Mouse (Mus musculus) E14TG2a.4 (cell line): Measurements from ENCODE around the gene Myof.

Experiments
- H3K27me3 ChIP-seq: 2 replicates; pipeline ENCODE4 v1.6.1; 2014; ENCODE audit warnings: low read length, control low read depth; ENCODE audit not compliant: insufficient read depth
- H3K36me3 ChIP-seq: 2 replicates; pipeline ENCODE4 v1.6.1; 2014; ENCODE audit warnings: low read length, control low read depth; ENCODE audit not compliant: insufficient read depth
- H3K4me1 ChIP-seq: replicated peaks from 2 replicates; pipeline ENCODE4 v1.6.1; 2014; ENCODE audit warnings: low read depth, low read length, control low read depth
- H3K4me3 ChIP-seq: replicated peaks from 2 replicates; pipeline ENCODE4 v1.5.1; 2014; ENCODE audit warnings: mild to moderate bottlenecking, low read length
- H3K9me3 ChIP-seq: 2 replicates; pipeline ENCODE4 v1.6.1; 2014; ENCODE audit warnings: low read length, control low read depth
- CTCF ChIP-seq: conservative IDR thresholded peaks from 2 replicates; pipeline ENCODE4 v1.5.1; 2014; ENCODE audit warnings: low read length
- NANOG ChIP-seq: IDR thresholded peaks from 2 replicates; pipeline ENCODE4 v1.6.1; 2014; ENCODE audit warnings: borderline replicate concordance, low read length, mixed read lengths
- POU5F1 ChIP-seq: IDR thresholded peaks from 2 replicates; pipeline ENCODE4 v1.6.1; 2014; ENCODE audit warnings: low read length, borderline replicate concordance

Myof gene

DNA sequence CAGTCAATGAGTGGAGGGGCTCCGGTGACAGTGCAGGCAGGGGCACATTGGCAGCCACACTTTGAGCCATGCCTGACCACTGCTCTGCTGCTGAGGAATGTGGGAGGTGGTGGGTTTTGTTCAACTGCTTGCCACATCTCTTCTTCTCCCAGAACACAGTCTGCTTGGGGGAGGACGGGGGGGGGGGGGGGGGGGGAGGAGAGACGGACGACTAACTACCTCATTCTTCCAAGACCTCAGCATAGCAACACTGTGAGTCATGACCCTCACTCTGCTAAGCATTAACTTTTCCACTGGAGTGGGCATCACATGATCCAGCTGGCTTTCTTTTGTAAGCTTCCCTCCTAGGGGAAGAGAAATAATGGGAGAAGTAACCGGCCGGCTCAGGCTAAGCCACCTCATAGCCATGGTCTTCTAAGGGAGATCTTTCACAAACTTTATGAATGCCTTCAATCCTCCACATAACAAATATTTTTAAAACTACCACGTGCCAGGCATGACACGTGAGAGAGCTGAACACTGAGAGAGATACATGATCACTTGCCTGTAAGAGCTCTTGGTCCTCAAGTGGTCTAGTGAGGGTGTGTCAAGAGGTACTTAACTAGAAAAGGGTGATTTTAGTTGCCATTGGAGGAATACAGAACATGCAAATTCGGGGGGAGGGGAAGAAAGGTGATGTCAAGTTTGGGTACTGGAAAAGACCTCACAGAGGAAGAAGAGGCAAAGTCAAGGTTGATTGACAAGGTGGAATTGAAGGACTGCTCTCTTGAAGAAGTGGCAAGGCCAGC lies 17.9 kb downstream of the Myof start:
- H3K4me1 ChIP-seq, result peaks cover 59% of the 10 kb centered on the region
- no peaks in the 10 kb centered on the region for H3K9me3 ChIP-seq
- H3K27me3 ChIP-seq, result no peaks in the 10 kb centered on the region
- H3K36me3 ChIP-seq, result 0 out of 2 replicates have a peak, but pooled peaks cover 4% of the 10 kb centered on the region
- TF ChIP-seq NANOG, result no peak
- no peak; the same call in 1 of the 2 replicates for TF ChIP-seq POU5F1
- no peak for TF ChIP-seq CTCF
- no peak overlapping the region for H3K4me3 ChIP-seq

DNA sequence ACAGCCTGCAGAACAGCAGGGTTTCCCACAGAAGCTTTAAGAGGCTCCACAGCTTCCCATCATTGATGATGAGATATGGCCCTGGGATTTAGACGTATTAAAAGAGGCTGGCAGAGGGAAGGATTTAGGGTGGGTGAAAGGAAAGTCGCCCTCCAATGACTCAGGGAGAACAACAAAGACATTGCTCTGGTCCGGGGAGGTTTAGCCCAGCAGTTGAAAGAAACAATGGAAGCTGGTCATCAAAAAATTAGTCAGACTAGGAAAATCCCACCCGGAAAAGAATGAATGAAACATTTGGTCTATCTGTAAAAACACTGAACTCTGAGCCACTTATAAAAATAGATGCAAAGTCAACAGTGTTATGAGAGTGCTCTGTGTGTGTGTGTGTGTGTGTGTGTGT lies 19.8 kb downstream of the Myof start:
- no peaks in the 10 kb centered on the region for H3K9me3 ChIP-seq
- TF ChIP-seq CTCF, result no peak
- no peak for TF ChIP-seq NANOG
- no peak for TF ChIP-seq POU5F1
- H3K4me1 ChIP-seq, result peaks cover 54% of the 10 kb centered on the region
- no peaks in the 10 kb centered on the region for H3K27me3 ChIP-seq
- 0 out of 2 replicates have a peak, but pooled peaks cover 4% of the 10 kb centered on the region for H3K36me3 ChIP-seq
- H3K4me3 ChIP-seq, result no peak overlapping the region

DNA sequence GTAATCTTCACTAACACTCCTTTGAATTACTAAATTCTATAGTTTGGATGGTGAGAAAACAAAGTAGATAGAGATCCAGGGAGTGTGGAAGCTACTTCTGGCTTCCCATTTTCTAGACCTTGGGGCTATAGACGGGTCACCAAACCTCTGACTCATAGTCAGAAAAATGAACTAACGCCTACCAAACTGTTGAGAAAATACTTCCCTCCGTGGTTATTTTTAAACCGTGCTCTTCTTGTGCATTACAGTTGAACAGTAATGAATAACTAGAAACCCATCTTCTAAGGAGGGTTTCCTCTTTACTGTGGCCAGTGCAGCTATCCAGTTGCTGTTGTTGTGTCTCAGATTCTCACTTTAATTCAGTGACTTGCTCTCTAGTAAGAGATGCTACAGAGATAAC lies 20.7 kb downstream of the Myof start:
- Histone ChIP-seq H3K4me1 (peaks cover 45% of the 10 kb centered on the region), H3K27me3 (no peaks in the 10 kb centered on the region)
- TF ChIP-seq CTCF (no peak), POU5F1 (no peak), NANOG (no peak)

DNA sequence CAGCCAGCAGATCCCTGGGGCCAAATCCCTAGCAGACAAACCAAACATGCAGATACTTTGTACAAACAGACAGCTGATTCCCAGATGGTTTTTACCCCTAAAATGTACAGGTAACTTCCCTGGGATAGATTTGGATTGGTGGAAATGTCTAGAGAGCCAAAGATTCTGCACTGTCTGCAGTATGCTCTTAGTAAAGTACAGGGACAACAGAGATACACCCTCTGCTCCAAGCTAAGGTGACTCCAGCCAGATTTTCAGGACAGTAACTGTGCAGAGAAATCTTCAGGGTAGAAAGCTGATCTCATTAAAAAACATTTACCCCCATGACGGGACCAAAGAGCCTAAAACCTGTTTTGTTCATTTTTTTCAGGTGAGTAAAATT lies 27.5 kb downstream of the Myof start:
- TF ChIP-seq CTCF, result no peak
- TF ChIP-seq NANOG, result no peak
- no peak for TF ChIP-seq POU5F1
- H3K27me3 ChIP-seq, result no peaks in the 10 kb centered on the region
- peaks cover 26% of the 10 kb centered on the region for H3K4me1 ChIP-seq
- H3K9me3 ChIP-seq, result no peaks in the 10 kb centered on the region
- H3K36me3 ChIP-seq, result no peaks in the 10 kb centered on the region
- no peak overlapping the region for H3K4me3 ChIP-seq

More for the DNA sequence above, 20.7 kb downstream of the Myof start:
- H3K9me3 ChIP-seq, result no peaks in the 10 kb centered on the region
- H3K4me3 ChIP-seq, result no peak overlapping the region
- 0 out of 2 replicates have a peak, but pooled peaks cover 4% of the 10 kb centered on the region for H3K36me3 ChIP-seq

DNA sequence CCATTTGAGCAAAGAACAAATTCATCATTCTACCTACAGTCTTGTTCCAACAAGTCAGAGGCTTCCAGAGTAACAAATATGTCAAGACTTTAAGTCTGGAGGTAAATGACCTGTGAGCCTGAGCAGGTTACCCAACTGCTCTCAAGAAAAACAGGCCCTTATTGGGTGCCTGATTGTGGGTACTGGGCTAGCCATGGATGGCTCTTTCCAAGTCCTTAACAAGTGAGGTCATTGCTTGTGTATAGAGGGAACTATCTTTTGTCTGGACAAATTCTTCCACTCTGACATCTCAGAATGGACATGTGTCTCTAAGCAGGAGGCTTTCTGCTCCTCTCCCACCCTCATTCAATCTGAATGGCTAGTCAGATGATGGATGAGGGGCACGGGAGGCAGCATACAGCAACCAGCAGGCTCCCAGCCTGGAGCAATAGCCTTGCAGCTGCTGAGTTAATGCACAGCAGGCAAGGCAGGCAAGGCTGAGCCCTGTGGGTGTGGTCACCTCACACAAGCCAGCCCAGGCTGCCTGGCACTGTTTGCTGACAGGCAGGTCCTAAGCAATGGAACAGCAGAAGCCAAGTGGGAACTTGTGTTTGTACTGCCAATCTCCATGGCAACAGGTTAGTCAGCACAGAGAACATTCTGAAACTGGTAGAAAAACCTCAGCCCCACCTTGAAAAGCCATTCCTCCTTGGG lies 28.1 kb downstream of the Myof start:
- no peaks in the 10 kb centered on the region for H3K9me3 ChIP-seq
- no peaks in the 10 kb centered on the region for H3K27me3 ChIP-seq
- peaks cover 26% of the 10 kb centered on the region for H3K4me1 ChIP-seq
- TF ChIP-seq NANOG, result no peak
- TF ChIP-seq CTCF, result no peak
- no peak for TF ChIP-seq POU5F1
- H3K36me3 ChIP-seq, result no peaks in the 10 kb centered on the region
- no peak overlapping the region for H3K4me3 ChIP-seq

DNA sequence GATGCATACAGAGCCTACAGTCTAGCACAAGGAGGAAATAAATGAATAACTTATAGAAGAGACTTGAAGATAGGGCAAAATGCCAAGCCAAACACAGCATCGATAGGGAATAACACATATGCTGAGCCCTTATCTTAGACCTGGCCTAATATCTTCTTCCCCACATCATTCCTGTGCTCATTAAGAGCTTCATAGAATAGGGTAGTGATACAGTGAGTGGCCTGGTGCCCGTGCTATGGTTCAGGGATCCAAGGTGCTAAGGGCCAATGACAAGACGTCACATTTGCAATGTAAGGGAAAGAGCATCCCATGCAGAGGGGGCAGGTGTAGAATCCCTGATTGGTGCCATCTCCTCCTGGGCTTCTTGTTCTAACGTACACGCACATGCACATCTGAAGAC lies 28.9 kb downstream of the Myof start:
- no peaks in the 10 kb centered on the region for H3K36me3 ChIP-seq
- no peak overlapping the region for H3K4me3 ChIP-seq
- H3K27me3 ChIP-seq, result no peaks in the 10 kb centered on the region
- no peaks in the 10 kb centered on the region for H3K9me3 ChIP-seq
- no peak for TF ChIP-seq CTCF
- TF ChIP-seq NANOG, result no peak
- TF ChIP-seq POU5F1, result no peak
- peaks cover 26% of the 10 kb centered on the region for H3K4me1 ChIP-seq

DNA sequence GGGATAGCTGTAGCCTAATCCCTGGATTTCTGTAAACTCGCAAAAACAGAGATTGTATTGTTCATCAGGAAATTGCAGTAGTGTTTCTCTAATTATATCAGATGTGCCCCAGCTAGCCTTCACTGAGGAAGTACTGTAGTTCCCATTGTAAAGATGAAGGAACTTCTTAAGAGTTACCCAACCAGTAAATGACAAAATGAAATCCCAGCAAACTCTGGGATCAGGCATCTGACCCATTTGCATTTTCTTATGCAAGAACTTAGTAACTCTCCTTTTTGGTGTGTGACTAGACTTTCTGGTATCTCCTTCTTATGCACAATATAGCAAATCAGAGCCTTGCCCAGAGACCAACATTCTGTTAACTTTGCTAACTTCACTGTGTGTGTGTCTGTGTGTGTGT lies 32.0 kb downstream of the Myof start:
- Histone ChIP-seq H3K9me3 (no peaks in the 10 kb centered on the region), H3K4me1 (peaks cover 20% of the 10 kb centered on the region), H3K4me3 (no peak overlapping the region), H3K36me3 (no peaks in the 10 kb centered on the region), H3K27me3 (no peaks in the 10 kb centered on the region)
- TF ChIP-seq POU5F1 (no peak), CTCF (no peak), NANOG (no peak)

DNA sequence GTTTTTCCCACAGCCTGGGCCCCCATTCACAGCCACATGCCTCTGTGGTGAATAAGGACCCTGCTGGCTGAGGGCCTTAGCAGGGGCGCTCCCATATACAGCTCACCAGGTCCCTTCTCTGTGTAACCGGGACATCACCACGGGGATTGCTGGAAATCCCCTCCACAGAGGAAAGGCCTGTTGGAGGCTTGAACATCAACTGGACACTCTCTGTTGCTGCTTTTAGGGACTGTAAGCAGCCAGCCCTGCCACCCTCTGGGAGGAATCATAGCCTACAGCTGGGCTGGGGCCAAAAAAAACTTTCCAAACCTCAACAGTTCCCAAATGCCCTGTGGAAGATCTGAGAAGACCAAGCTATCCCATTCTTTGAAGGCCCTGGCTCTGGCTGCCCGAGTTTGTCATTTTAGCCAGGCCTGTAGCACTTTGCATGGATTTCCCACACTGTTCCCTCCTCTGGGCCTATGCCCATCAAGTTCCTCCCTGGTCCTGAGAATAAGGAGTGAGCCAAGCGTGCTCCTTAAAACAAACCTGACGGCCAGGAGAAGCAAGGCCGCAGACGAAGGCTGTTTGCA lies 38.5 kb downstream of the Myof start:
- Histone ChIP-seq H3K4me1 (no peaks in the 10 kb centered on the region), H3K36me3 (0 out of 2 replicates have a peak, but pooled peaks cover 2% of the 10 kb centered on the region), H3K4me3 (no peak overlapping the region), H3K9me3 (peaks cover 3% of the 10 kb centered on the region), H3K27me3 (no peaks in the 10 kb centered on the region)
- no peak for TF ChIP-seq NANOG
- no peak for TF ChIP-seq POU5F1
- no peak for TF ChIP-seq CTCF
